ENCODE assay signal across 19 mouse cellular contexts in the genomic region with DNA sequence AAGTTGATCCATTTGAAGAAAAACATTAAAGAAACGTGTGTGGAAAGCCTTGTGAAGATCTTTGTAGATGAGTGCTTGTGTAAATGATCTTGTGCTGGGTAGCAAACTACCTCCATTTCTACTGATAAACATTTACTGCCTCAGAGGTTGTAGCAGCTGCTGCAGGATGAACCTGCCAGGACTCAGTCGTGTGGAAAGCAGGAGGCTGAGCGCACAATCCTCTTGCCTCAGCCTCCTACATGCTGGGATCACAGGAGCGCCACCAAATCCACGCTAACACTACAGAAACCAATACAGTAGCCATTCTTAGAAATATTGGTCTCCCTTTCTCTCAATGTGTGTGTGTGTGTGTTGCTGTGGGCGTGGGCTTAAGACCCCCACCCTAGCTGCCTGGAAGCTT. TPM values are rescaled to one million over a fixed set of nuclear protein-coding genes. Genes with fewer than 3 reads are reported as not detected.
DNase-seq lines count a peak whose midpoint lies in the region.
"Had no signal": no experiment of that assay in that cellular context is flagged by ENCODE, and none has a peak within 500 bp of the region (broad histone marks: within the 10 kb centered on the region; RNA-seq: fewer than 3 reads in every experiment).

No protein-coding gene starts in this region.

- peak; percentile 74 for DNase-seq in brain, adult 2 months (ENCODE audit: low read depth, low spot score)
- peak; percentile 58 to 70 for DNase-seq in cerebellum, adult 18-20 months
- peak; percentile 68 for DNase-seq in cerebellum, adult 9-10 months
- DNase-seq in cerebellum, postnatal 25 days = peak; percentile 61 to 64
- no peak for DNase-seq in gastrocnemius, adult 18-20 months (ENCODE audit: low spot score)
- no peak for DNase-seq in lung, postnatal 10 days
- no peak for DNase-seq in thymus, postnatal 0 days (ENCODE audit: low spot score)
- DNase-seq: adrenal gland, adult 2 months; adrenal gland, postnatal 14 days; embryo, embryonic 11 days; gastrocnemius, adult 2 months; gastrocnemius, postnatal 14 days; heart, adult 11 months; kidney, adult 11 months; kidney, adult 8-10 months had no signal

RNA-seq across cellular contexts. Expression of gene Clip3, which starts 3.5 kb away (rescaled TPM):
- 1 to 10 TPM; 3.2 to 4.3 TPM for total RNA-seq in gastrocnemius, adult 18-20 months (2021)
- 1.2 and 1.9 TPM in 2 replicates for polyA plus RNA-seq in thymus, postnatal 0 days (2015; fragmentation: Nextera tagmentation; extraction: Ambion mirVana)
- total RNA-seq: hematopoietic stem cell, adult 5-6 weeks; MEL had no signal
- polyA plus RNA-seq: erythroblast, embryonic 14.5 days had no signal

RNA-seq across cellular contexts. Expression of gene Wdr62, which starts 7.8 kb away (rescaled TPM):
- total RNA-seq in gastrocnemius, adult 18-20 months (2021) = 1 to 10 TPM; 2.0 to 2.2 TPM
- polyA plus RNA-seq in thymus, postnatal 0 days (2015; fragmentation: Nextera tagmentation; extraction: Ambion mirVana) = 6.4 and 7.8 TPM in 2 replicates

RNA-seq across cellular contexts. Expression of gene Thap8, which starts 8.2 kb away (rescaled TPM):
- total RNA-seq in gastrocnemius, adult 18-20 months (2021) = not detected
- polyA plus RNA-seq in thymus, postnatal 0 days (2015; fragmentation: Nextera tagmentation; extraction: Ambion mirVana) = 0.19 and 0.23 TPM in 2 replicates
- total RNA-seq: adrenal gland, adult 2 months; heart, postnatal 25 days had no signal
- polyA plus RNA-seq: erythroblast, embryonic 14.5 days had no signal

RNA-seq across cellular contexts. Expression of gene Alkbh6, which starts 20.5 kb away (rescaled TPM):
- 10 to 100 TPM; 20.6 to 24.6 TPM for total RNA-seq in gastrocnemius, adult 18-20 months (2021)
- 71.3 and 71.8 TPM in 2 replicates for polyA plus RNA-seq in thymus, postnatal 0 days (2015; fragmentation: Nextera tagmentation; extraction: Ambion mirVana)

RNA-seq across cellular contexts. Expression of gene Syne4, which starts 26.6 kb away (rescaled TPM):
- total RNA-seq in gastrocnemius, adult 18-20 months (2021) = 1 to 10 TPM; 2.0 to 2.1 TPM
- 7.6 and 9.5 TPM in 2 replicates for polyA plus RNA-seq in thymus, postnatal 0 days (2015; fragmentation: Nextera tagmentation; extraction: Ambion mirVana)

Comparison
In these comparisons a context has a peak if more than half of its experiments do, and no peak if none do; other contexts are left out.
1. DNase-seq: peak in brain, adult 2 months (single experiment), cerebellum, adult 18-20 months (2 of 2), cerebellum, adult 9-10 months (single experiment) and cerebellum, postnatal 25 days (2 of 2); none in gastrocnemius, adult 18-20 months (single experiment), lung, postnatal 10 days (single experiment) and thymus, postnatal 0 days (single experiment).